Mouse (Mus musculus): ENCODE measurements around the gene S1pr5.

- TF ChIP-seq POLR2A (IDR thresholded peaks at IDR 0.05; ENCODE audit: extremely low read depth, insufficient read depth, low read length) (no peak), CTCF (IDR thresholded peaks at IDR 0.05; ENCODE audit: low read depth, low read length) (no peak)
These were observed 3.7 kb downstream of the S1pr5 start for GRCm38 (mm10) chr9:21244428-21245112.
